Mouse (Mus musculus) kidney, embryonic 14.5 days (tissue): ENCODE measurements around the gene Gm21820. TPM values are rescaled to one million over a fixed set of nuclear protein-coding genes. Genes with fewer than 3 reads are reported as not detected.
"Not testable (repeated sequence)": the region's sequence is repeated elsewhere in the genome, so short reads cannot be mapped to it uniquely, and the experiment has no call there.

ENCODE experiments used
- ATAC-seq: fragments of 200-750 bp; cut with Nextera tagmentation; 2 replicates; pipeline ENCODE4 v1.8.0; 2017; ENCODE audit warnings: moderate number of reproducible peaks, mild to moderate bottlenecking, moderate TSS enrichment, moderate library complexity; ENCODE audit not compliant: low FRiP score, low TSS enrichment
- H3K27ac ChIP-seq: fragments of 300-500 bp; sonication (generic); 2 replicates; pipeline ENCODE4 v1.5.1; 2014; ENCODE audit warnings: low read depth, mild to moderate bottlenecking, low read length, moderate library complexity, mixed read lengths
- H3K27me3 ChIP-seq: fragments of 300-500 bp; sonication (generic); 2 replicates; pipeline ENCODE4 v1.6.1; 2014; ENCODE audit warnings: mild to moderate bottlenecking, low read length; ENCODE audit not compliant: control insufficient read depth, insufficient read depth
- H3K36me3 ChIP-seq: fragments of 300-500 bp; sonication (generic); 2 replicates; pipeline ENCODE4 v1.6.1; 2014; ENCODE audit warnings: low read length, mixed read lengths; ENCODE audit not compliant: control insufficient read depth, insufficient read depth
- H3K4me1 ChIP-seq: fragments of 300-500 bp; sonication (generic); 2 replicates; pipeline ENCODE4 v1.6.1; 2014; ENCODE audit warnings: low read length, mixed read lengths; ENCODE audit not compliant: control insufficient read depth, insufficient read depth
- H3K4me2 ChIP-seq: fragments of 300-500 bp; sonication (generic); replicated peaks from 2 replicates; pipeline ENCODE4 v1.6.1; 2014; ENCODE audit warnings: low read depth, mild to moderate bottlenecking, low read length
- H3K4me3 ChIP-seq: fragments of 300-500 bp; sonication (generic); 2 replicates; pipeline ENCODE4 v1.5.1; 2014; ENCODE audit warnings: mild to moderate bottlenecking, low read length
- H3K9ac ChIP-seq: fragments of 300-500 bp; sonication (generic); 2 replicates; pipeline ENCODE4 v1.6.1; 2014; ENCODE audit warnings: low read depth, mild to moderate bottlenecking, low read length, moderate library complexity
- H3K9me3 ChIP-seq: fragments of 300-500 bp; sonication (generic); 2 replicates; pipeline ENCODE4 v1.6.1; 2016; ENCODE audit warnings: low read length; ENCODE audit not compliant: control insufficient read depth
- WGBS: fragments of 180-500 bp; shearing (Covaris S2); extraction: QIAGEN DNeasy Blood & Tissue Kit; methylation state at CpG from one replicate; pipeline ENCODE4 v1.1.7; 2014; 5-methylcytosine and 5-hydroxymethylcytosine counted together
- polyA plus RNA-seq: library from polyadenylated mRNA; unstranded; fragments of >200 nt; fragmentation: Nextera tagmentation; extraction: Ambion mirVana; gene quantifications from 2 replicates; pipeline ENCODE4 v1.2.1, GENCODE M21; 2014

Gene Gm21820
- not detected in 2 replicates for polyA plus RNA-seq

DNA sequence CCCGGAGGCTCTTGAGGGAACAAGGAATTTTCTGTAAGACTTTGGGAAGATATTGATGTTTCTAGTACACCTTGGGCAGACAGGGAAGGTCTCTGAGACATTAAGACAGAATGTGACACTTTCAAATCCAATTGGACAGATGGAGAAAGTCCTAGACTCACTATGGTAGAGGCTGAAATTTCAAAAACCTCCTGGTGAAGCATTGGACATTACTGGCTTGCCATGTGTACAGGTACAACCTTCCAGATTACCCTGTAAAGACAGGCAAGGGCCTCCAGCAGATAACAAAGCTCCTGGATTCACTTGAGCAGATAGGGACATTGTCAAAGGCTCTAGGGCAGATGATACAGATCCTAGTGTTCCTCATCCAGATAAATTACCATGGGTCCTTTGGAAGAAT lies at the start of gene Gm21820:
TSS of gene Gm21820 (minus strand) at position 101 of the 400 bp plus-strand sequence.
- H3K4me1 ChIP-seq, H3K4me2 ChIP-seq, ATAC-seq, H3K4me3 ChIP-seq, H3K27ac ChIP-seq, H3K36me3 ChIP-seq, H3K9ac ChIP-seq, H3K27me3 ChIP-seq, H3K9me3 ChIP-seq: not testable (repeated sequence)
- no CpG with 5 or more reads among the region's 1 CpGs for WGBS

Other genes starting within 250 kb of the Gm21820 start
- not detected in 2 replicates for gene Gm20918, start 205.5 kb downstream of the Gm21820 start, polyA plus RNA-seq